Mouse (Mus musculus): Measurements from ENCODE around the gene Kank1.
A peak's percentile ranks its signal among the peaks of the same experiment; 100 is the strongest.

Gene Kank1

GRCm38 (mm10) chr19:25365698-25366097, 128.9 kb downstream of the Kank1 start:
- DNase-seq (ENCODE audit: low spot score in 2 of 2), result no peak

GRCm38 (mm10) chr19:25366620-25367019, 129.8 kb downstream of the Kank1 start:
- no peak for DNase-seq (ENCODE audit: low spot score in 2 of 2)

- DNase-seq (ENCODE audit: low spot score in 2 of 2), result no peak
Observed at GRCm38 (mm10) chr19:25370428-25370827, 133.7 kb downstream of the Kank1 start.

GRCm38 (mm10) chr19:25372794-25373193, 136.0 kb downstream of the Kank1 start:
- no peak for DNase-seq (ENCODE audit: low spot score in 2 of 2)

DNA sequence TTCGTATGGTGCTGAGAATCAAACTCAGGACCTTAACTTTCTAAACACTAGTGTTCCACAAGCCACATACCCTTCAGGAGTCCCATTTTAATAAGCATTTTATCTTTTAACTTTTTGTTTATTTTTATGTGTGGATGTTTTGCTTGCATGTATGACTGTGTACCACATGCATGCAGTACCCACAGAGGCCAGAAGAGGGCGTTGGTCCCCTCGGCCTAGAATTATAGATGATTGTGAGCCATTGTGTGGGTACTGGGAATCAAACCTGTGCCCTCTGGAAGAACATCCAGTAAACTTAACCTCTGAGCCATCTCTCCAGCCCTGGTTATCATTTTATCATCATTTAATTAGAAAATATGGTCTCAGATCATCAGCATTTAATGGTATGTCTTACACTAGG, 136.8 kb downstream of the Kank1 start:
- no peak for DNase-seq (ENCODE audit: low spot score in 2 of 2)

GRCm38 (mm10) chr19:25374191-25374590, 137.4 kb downstream of the Kank1 start:
- DNase-seq (ENCODE audit: low spot score in 2 of 2), result no peak

- no peak for DNase-seq (ENCODE audit: low spot score in 2 of 2)
Observed at GRCm38 (mm10) chr19:25374926-25375325, 138.2 kb downstream of the Kank1 start.

GRCm38 (mm10) chr19:25376871-25377270, 140.1 kb downstream of the Kank1 start:
- DNase-seq (ENCODE audit: low spot score in 2 of 2), result no peak

GRCm38 (mm10) chr19:25380675-25381074, 143.9 kb downstream of the Kank1 start:
- no peak for DNase-seq (ENCODE audit: low spot score in 2 of 2)

GRCm38 (mm10) chr19:25381972-25382371, 145.2 kb downstream of the Kank1 start:
- DNase-seq (ENCODE audit: low spot score in 2 of 2), result peak; percentile 30 to 37

GRCm38 (mm10) chr19:25382494-25382893, 145.7 kb downstream of the Kank1 start:
- DNase-seq (ENCODE audit: low spot score in 2 of 2), result no peak

DNA sequence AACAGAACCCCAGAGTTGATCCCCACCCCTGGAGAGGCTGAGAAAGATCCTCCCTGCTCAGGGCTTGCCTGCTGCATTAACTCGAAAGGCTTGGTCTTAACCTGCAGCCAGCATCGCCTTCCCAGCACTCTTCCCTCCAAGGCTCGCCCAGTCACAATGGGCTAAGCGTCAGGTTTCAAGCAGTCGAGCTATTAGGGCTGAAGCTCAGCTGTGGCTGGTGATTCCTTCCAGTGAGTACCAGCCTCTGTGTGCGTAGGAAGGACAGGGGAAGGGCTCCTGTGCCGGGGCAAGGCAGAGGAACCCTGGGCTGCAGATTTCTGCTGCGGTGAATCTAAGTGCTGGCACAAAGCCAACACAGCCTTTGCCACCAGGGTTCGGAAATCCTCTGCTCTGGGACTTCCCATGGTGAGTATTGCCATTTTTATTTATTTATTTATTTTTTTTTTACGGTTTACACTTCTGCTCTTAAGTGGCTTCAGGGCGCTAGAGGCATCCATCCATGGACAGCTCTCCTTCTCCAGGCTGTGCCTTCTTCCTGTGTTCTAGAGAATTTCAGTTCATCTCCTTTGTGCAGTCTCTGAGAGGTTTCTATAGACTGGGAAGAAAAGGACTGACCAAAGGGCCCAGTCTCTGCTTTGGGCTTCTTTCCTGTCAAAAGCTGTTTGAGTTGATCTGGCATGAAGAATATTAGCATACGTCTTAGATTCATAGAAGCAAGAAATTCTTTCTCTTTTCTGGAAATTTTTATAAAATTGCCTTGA, 146.8 kb downstream of the Kank1 start:
- DNase-seq (ENCODE audit: low spot score in 2 of 2), result no peak

- DNase-seq (ENCODE audit: low spot score in 2 of 2), result no peak
Observed at GRCm38 (mm10) chr19:25385981-25386380, 149.2 kb downstream of the Kank1 start.

GRCm38 (mm10) chr19:25386679-25387470, 150.1 kb downstream of the Kank1 start:
- no peak for DNase-seq (ENCODE audit: low spot score in 2 of 2)

DNA sequence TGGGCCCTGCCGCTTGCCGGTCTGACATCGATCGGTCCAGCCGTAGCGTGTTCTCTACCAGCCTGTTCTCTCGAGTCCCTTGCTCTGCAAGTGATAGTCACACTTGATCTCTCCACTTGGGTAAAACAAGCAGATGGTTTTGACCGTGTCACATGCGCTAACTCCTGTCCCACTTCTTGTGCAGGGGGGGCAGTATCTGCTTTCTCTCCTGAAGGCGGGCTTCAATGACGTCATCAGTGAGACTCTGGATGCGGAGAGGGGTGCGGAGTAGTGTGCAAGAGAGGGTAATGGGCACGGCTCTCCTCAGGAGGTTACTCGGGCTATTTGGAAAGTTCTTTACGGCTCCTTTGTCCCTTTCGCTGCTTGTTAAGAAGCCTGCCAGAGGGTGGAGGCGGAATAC, 151.1 kb downstream of the Kank1 start:
- DNase-seq (ENCODE audit: low spot score in 2 of 2), result no peak

DNA sequence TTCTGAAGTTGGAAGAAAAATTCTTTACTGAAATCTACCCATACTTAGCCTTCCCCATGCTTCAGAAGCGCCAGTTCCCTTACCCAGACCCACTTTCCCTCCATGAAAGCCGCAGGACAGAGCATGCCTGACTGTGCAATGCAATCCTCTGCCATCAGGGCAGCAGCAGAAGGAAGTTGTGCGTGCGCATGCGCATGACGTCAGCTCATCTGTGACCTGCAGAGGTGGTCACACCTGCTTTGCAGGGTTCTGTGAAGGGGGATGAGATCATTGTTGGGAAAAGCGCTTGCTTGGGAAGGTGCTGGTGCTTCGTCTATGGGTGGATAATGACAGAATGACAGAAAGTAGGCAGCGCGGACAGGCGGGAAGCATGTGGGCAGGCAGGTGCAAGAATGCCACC, 155.4 kb downstream of the Kank1 start:
- DNase-seq (ENCODE audit: low spot score in 2 of 2), result no peak

DNA sequence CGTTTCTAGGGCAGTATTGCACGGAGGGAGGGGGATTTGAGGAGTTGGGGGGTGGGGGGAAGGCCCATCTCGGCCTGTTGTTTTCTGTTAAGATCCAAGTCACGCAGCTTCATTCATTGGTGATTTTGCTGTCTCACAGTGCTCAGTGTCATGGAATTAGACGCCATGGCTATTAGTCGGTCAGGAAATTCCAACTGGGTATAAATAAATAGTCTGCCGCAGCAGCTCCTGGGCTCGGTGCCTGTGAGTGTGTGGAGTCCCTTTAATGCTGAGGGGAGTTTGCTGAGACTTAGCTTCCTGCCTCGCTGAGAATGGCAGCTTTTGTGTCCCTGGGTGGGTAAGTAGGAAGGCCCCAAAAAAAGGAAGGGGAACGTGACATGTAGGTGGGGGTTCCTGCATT, 158.3 kb downstream of the Kank1 start:
- DNase-seq (ENCODE audit: low spot score in 2 of 2), result no peak

DNA sequence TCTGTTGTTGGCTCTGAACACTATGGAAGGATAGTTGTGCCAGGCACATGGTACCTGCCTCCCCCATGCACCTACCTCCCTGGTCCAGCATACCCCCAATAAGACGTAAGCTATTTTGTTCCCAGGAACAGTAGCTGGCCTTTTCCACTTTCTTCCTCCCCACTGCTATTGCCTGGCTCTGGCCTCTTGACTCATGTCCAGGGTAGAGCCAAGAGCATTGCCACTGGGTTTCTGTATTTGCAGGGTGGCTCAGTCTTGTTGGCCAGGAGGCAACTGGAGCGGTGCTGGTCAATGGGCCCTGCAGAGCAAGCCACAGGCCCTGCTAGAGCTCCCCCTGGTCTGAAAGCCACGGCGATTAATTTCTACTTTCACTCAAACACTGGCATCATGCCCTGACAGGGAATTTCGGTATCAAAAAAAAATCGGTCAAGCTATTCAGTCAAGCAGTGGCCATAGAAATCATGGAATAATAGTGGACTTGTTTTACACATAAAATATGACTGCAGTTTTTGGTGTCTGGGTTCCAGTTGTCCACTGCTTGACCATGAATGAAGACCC, 160.0 kb downstream of the Kank1 start:
- DNase-seq (ENCODE audit: low spot score in 2 of 2), result no peak

DNA sequence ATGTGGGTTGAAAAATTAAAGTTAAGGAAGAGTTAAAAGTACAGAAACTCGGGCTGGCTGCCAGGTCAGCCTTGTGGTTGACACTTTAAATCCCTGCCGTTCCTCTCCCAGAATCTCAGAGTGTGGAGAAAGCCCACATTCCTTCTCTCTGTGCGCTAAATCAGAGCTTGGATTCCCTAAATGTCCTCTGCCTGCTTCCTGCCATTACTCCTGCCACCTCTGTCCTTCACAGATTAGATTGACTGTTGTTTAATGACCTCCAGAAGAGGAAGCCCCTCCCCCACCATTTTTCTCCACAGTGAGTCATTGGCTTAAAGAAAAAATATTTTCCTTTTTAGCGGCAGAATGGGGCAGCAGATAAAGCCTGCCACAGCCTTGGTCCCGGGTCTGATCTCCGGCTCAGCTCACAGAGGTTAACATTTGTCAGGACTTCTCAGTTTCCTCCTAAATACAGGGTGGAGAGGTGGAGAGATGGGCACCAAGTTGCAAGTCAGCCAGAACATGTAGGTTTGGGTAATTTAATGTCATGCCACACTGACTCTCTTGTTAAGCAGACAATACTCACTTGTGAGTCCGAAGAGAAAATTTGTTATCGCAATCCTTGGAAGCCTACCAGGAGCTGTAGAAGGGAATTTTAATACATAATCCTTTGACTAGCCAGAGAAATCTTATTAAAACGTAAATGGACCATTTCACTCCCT, 162.9 kb downstream of the Kank1 start:
- DNase-seq (ENCODE audit: low spot score in 2 of 2), result no peak

DNA sequence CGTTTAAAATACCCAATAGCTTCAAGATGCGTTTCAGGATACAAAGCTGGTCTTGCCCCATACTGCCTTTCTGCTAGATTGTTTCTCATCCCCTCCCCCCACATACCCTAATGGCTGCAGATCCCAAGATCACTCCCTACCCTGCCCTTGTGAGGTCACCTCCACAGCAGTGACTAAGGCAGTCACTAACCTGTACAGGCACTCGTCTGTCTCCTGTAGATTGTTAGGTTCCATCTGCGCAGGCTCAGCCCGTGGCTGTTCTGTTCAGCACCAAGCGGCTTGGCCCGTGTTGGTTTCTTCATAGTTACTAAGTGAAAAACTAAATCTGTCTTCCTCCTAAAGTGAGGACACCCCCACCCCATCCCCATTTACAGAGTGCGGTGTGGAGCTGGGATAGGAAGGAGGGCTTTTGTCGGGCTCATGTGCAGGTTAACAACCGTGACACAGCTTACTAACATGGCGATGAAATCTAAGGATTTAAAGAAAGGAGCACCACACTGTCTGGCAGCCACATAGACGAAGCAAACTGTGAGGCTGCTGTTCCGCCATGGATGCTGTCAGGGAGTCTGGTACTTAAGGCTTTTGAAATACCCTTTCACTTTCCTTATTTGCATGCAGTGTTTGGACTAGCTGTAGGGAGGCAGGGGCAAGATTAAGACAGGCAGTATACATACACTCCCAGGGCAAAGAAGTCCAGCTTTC, 163.6 kb downstream of the Kank1 start:
- DNase-seq (ENCODE audit: low spot score in 2 of 2), result no peak

DNA sequence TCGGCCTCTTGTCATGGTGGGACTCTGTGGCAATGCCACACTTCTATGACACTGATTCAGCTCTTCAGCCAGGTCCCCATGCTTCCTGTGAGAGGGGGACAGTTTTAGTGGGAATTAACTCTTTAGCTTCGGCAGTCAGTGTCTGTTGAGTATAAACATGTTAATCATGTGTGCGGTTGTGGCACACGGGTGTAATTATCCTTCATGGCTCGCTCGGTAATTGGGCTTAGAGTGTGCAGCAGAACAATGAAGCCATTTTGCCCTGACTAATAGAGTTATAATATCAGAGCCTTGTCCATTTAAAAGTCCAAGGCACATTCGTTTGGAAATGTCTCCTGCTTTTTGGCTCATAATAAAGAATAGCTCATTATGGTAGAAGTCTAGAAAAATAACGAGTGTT, 164.7 kb downstream of the Kank1 start:
- no peak for DNase-seq (ENCODE audit: low spot score in 2 of 2)

GRCm38 (mm10) chr19:25404163-25404562, 167.4 kb downstream of the Kank1 start:
- DNase-seq (ENCODE audit: low spot score in 2 of 2), result no peak

Data from urinary bladder, adult 18-20 months (tissue).